Mouse (Mus musculus) cortical plate, adult 2 months (tissue): Measurements from ENCODE around the gene Gm765.

Experiments
- CTCF ChIP-seq: fragments of 200-500 bp; IDR thresholded peaks from 2 replicates; pipeline ENCODE4 v1.5.1; 2011; ENCODE audit warnings: mild to moderate bottlenecking, control low read depth, low read length; ENCODE audit not compliant: insufficient read depth; ENCODE audit errors: extremely low read depth
- POLR2A ChIP-seq: fragments of 200-500 bp; IDR thresholded peaks from 2 replicates; pipeline ENCODE4 v1.6.1; 2011; ENCODE audit warnings: mild to moderate bottlenecking, low read length, control low read depth; ENCODE audit not compliant: insufficient read depth; ENCODE audit errors: extremely low read depth

DNA sequence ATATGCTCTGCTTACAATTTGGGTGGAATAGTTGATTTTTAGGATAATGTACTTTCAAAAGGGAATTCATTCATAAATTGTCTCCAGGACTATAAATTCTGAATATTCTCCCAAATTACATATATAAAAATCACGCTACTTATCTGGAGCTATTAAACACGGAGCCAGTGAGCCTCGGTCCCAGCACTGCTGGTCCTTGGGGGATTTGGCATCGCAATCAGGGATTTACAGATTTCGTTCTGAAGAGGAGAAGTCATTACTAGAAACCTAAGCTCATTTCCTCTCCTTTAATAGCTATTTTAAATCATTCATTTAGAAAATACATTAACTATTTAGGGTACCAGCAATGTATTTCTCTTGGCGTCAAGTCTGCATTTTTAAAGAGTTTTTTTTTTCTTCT is 55.0 kb downstream of the Gm765 start:
- TF ChIP-seq CTCF (no peak), POLR2A (no peak)
